Mouse (Mus musculus): ENCODE measurements around the gene Ttf2. TPM values are rescaled to one million over a fixed set of nuclear protein-coding genes. Genes with fewer than 3 reads are reported as not detected.
A peak's percentile ranks its signal among the peaks of the same experiment; 100 is the strongest.

Gene Ttf2
- polyA plus RNA-seq, 1 experiment from 2014 or later: 8.5 TPM

DNA sequence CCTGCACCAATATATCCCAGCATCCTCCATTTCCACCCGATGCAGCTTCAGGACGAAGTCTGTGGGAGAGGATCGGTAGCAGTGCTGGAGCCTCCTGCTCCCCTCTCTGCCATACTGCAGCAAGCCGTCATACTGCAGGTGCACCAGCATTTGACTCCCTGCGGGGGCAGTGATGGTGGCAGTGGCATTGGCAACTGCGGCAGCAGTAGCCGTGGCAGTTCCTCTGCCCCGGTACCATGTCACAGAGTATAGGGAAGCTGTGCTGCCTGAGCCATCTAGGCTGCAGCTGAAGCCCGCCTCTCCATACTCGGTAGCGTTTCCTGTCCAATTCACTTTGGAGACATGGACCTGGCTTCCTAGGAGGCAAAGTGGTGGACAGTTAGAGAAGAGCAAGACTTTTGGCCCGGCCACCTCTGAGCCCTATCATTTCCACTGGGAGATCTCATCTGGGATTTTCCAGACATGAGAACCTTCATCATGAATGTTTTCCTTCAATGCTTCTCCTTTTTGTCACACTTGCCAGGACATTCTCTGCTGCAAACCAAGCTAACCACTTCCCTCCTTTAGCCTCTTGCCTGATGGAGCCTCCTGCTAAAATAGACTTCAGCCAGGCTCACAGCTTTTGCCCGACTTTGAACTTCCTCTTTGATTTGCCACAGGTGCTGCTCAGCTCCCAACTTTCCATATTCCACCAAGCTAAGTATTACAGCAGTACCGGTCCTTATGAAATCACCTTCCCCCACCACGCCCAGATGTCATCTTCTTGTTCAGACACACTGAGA lies 34.3 kb upstream of the Ttf2 start:
- no peaks in the 10 kb centered on the region for H3K9me3 ChIP-seq (replicated peaks; ENCODE audit: low read length)
- no peak overlapping the region for H3K4me2 ChIP-seq (ENCODE audit: low read length)
- H3K9ac ChIP-seq (ENCODE audit: low read depth, low read length): no peak overlapping the region
- DNase-seq (ENCODE audit: low spot score) (no peak), ATAC-seq (replicated peaks; ENCODE audit: low FRiP score, low read depth) (no peak)
- no peak overlapping the region for H3K27ac ChIP-seq
- WGBS: 87% methylated on average over 15 of the region's 15 CpGs
- H3K4me1 ChIP-seq (replicated peaks; ENCODE audit: insufficient read depth, low read length): no peaks in the 10 kb centered on the region
- TF ChIP-seq CTCF (IDR thresholded peaks at IDR 0.05; ENCODE audit: low read depth): no peak
- H3K27me3 ChIP-seq (ENCODE audit: insufficient read depth, low read length): no peaks in the 10 kb centered on the region
- no peaks in the 10 kb centered on the region for H3K36me3 ChIP-seq (ENCODE audit: insufficient read depth, low read length)
- no peak overlapping the region for H3K4me3 ChIP-seq (replicated peaks; ENCODE audit: low read depth, low read length)

DNA sequence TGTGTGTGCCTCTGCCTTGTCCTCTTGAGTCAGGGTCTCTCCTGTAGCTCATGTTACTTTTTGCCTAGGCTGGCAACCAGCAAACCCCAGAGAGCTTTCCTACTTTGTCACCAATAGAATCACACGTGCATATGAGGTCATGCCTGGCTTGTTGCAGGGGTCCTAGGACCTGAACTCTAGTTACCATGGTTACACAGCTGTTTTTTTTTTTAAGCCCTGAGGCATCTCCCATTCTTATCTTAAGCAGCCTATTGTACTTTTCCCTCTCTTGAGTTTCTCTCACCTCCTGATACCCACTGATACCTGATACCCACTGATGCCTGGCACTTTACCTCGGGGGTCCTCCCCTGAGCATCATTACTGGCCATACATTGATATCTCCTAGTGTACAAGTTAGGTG lies 30.3 kb upstream of the Ttf2 start:
- Histone ChIP-seq H3K4me3 (replicated peaks; ENCODE audit: low read depth, low read length) (no peak overlapping the region), H3K27ac (no peak overlapping the region), H3K36me3 (ENCODE audit: insufficient read depth, low read length) (no peaks in the 10 kb centered on the region), H3K9me3 (replicated peaks; ENCODE audit: low read length) (no peaks in the 10 kb centered on the region), H3K4me2 (ENCODE audit: low read length) (no peak overlapping the region), H3K9ac (ENCODE audit: low read depth, low read length) (no peak overlapping the region), H3K27me3 (ENCODE audit: insufficient read depth, low read length) (no peaks in the 10 kb centered on the region), H3K4me1 (replicated peaks; ENCODE audit: insufficient read depth, low read length) (no peaks in the 10 kb centered on the region)
- DNase-seq (ENCODE audit: low spot score) (no peak), ATAC-seq (replicated peaks; ENCODE audit: low FRiP score, low read depth) (no peak)
- WGBS: 22% methylated on average over 2 of the region's 2 CpGs
- no peak for TF ChIP-seq CTCF (IDR thresholded peaks at IDR 0.05; ENCODE audit: low read depth)

DNA sequence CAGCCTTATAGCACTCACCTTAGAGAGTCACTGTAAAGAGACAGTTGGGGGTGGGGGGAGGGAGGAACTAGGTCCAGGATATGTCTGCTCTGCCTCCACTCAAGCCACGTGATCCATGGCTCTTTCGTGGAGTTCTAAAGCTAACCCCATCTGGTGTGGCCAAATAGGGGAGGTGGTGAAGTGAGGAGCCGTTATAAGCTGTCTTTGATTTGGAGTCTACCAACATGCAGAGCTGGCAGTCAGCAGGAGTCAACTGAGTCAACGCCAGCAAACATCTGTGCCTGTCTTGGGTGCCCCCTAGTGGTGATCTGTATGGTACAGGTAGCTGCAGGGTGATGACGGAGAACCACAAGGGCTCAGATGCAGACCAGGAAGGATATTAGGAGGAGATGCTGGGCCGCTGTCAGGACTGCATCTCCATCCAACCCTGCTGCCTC lies 29.5 kb upstream of the Ttf2 start:
- peak; percentile 81 for TF ChIP-seq CTCF (IDR thresholded peaks at IDR 0.05; ENCODE audit: low read depth)

DNA sequence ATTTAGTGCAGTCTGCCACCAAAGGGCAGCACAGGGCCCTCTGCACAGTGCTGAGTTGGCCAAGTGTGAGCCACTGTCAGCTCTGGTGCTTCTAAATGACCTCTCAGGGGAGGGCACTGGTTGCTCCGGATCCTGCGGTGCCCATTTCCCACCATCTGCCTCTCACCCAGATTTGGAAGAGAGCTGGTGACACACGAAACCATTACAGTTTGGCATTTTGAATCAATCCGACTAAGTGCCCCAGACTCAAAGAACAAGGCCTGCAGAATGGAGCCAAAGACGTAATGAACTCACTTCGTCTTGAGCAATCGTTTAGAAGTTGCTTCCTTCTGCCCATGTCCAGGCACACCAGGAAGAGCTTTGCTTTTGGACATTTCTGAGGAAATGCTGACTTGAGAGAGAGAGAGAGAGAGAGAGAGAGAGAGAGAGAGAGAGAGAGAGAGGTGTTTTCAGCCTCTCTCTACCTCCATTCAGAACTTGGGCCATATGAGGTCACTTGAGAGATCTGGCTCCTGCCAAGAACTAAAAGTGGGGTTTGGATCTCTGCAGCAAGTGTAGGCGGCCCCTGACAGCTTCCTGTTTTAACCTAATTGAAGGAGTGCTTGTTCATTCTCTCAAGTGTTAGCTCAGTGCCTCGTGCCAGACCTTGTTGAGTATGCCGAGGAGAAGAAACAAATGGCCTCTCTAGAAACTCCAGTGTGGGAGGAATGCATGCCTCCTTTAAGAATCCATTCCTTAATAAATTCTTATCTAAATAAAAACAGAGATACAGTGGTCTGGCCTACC lies 28.5 kb upstream of the Ttf2 start:
- no peak overlapping the region for H3K9ac ChIP-seq (ENCODE audit: low read depth, low read length)
- no peak overlapping the region for H3K27ac ChIP-seq
- H3K4me3 ChIP-seq (replicated peaks; ENCODE audit: low read depth, low read length): no peak overlapping the region
- no peak for TF ChIP-seq CTCF (IDR thresholded peaks at IDR 0.05; ENCODE audit: low read depth)
- no peaks in the 10 kb centered on the region for H3K27me3 ChIP-seq (ENCODE audit: insufficient read depth, low read length)
- ATAC-seq (replicated peaks; ENCODE audit: low FRiP score, low read depth): no peak
- DNase-seq (ENCODE audit: low spot score): peak; percentile 62
- H3K36me3 ChIP-seq (ENCODE audit: insufficient read depth, low read length): no peaks in the 10 kb centered on the region
- no peaks in the 10 kb centered on the region for H3K9me3 ChIP-seq (replicated peaks; ENCODE audit: low read length)
- WGBS: 66% methylated on average over 10 of the region's 10 CpGs
- no peak overlapping the region for H3K4me2 ChIP-seq (ENCODE audit: low read length)
- no peaks in the 10 kb centered on the region; the same call in 1 of the 2 replicates for H3K4me1 ChIP-seq (replicated peaks; ENCODE audit: insufficient read depth, low read length)

More for the DNA sequence above, 29.5 kb upstream of the Ttf2 start:
- Histone ChIP-seq H3K27me3 (ENCODE audit: insufficient read depth, low read length) (no peaks in the 10 kb centered on the region), H3K9me3 (replicated peaks; ENCODE audit: low read length) (no peaks in the 10 kb centered on the region), H3K4me1 (replicated peaks; ENCODE audit: insufficient read depth, low read length) (no peaks in the 10 kb centered on the region; the same call in 1 of the 2 replicates), H3K36me3 (ENCODE audit: insufficient read depth, low read length) (no peaks in the 10 kb centered on the region), H3K4me2 (ENCODE audit: low read length) (no peak overlapping the region), H3K9ac (ENCODE audit: low read depth, low read length) (no peak overlapping the region), H3K27ac (no peak overlapping the region), H3K4me3 (replicated peaks; ENCODE audit: low read depth, low read length) (no peak overlapping the region)
- ATAC-seq (replicated peaks; ENCODE audit: low FRiP score, low read depth): 0 out of 2 replicates have a peak, but pooled peaks have one; percentile 17
- WGBS: 25% methylated on average over 6 of the region's 6 CpGs
- peak; percentile 59 for DNase-seq (ENCODE audit: low spot score)

DNA sequence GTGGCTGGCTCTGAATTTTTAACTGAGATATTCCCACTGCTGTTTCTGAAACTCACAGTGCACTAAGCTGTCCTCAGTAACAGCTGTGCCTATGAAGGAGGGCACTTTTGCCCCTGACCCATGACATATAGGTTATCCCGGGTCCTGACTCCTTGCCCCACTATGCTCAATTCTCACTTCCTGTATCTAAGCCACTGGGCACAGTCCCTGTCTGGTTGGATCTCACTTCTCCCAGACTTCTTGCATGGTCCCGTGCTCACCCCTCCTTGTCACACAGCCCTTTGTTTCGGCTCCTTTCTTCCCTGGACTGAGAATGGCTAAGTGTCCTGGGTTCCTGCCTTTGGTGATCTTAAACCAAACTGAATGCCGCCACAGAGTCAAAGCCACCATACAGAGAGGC lies 24.8 kb upstream of the Ttf2 start:
- H3K27ac ChIP-seq: no peak overlapping the region
- ATAC-seq (replicated peaks; ENCODE audit: low FRiP score, low read depth) (no peak), DNase-seq (ENCODE audit: low spot score) (no peak)
- no peaks in the 10 kb centered on the region for H3K27me3 ChIP-seq (ENCODE audit: insufficient read depth, low read length)
- no peak overlapping the region for H3K4me2 ChIP-seq (ENCODE audit: low read length)
- H3K4me1 ChIP-seq (replicated peaks; ENCODE audit: insufficient read depth, low read length): no peaks in the 10 kb centered on the region; the same call in 1 of the 2 replicates
- H3K4me3 ChIP-seq (replicated peaks; ENCODE audit: low read depth, low read length): no peak overlapping the region
- H3K9me3 ChIP-seq (replicated peaks; ENCODE audit: low read length): no peaks in the 10 kb centered on the region
- no peak for TF ChIP-seq CTCF (IDR thresholded peaks at IDR 0.05; ENCODE audit: low read depth)
- 85% methylated on average over 4 of the region's 4 CpGs for WGBS
- H3K9ac ChIP-seq (ENCODE audit: low read depth, low read length): no peak overlapping the region
- no peaks in the 10 kb centered on the region for H3K36me3 ChIP-seq (ENCODE audit: insufficient read depth, low read length)

DNA sequence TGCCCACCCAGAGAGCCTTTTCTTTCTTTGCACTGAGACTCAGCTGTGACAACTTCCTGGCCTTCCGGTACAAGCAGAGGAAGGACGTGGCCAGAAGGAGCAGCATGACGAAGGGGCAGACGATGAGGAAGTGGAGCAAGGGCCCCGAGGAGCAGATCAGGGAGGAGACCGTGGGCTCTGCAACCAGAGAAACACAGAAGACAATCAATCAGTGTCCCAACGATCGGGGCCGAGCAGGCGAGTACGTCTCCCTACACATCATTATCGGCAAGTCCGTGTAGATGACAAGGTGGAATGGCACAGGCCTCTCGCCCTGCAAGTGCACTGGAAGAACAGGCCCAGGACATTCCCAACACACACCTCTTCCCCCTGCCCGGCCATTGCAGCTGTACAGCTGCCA lies 24.3 kb upstream of the Ttf2 start:
- H3K27ac ChIP-seq: no peak overlapping the region
- H3K4me2 ChIP-seq (ENCODE audit: low read length): no peak overlapping the region
- no peaks in the 10 kb centered on the region; the same call in 1 of the 2 replicates for H3K4me1 ChIP-seq (replicated peaks; ENCODE audit: insufficient read depth, low read length)
- peak; percentile 40 for DNase-seq (ENCODE audit: low spot score)
- WGBS: 34% methylated on average over 15 of the region's 15 CpGs
- ATAC-seq (replicated peaks; ENCODE audit: low FRiP score, low read depth): no peak
- H3K4me3 ChIP-seq (replicated peaks; ENCODE audit: low read depth, low read length): no peak overlapping the region
- no peaks in the 10 kb centered on the region for H3K27me3 ChIP-seq (ENCODE audit: insufficient read depth, low read length)
- no peaks in the 10 kb centered on the region for H3K36me3 ChIP-seq (ENCODE audit: insufficient read depth, low read length)
- no peaks in the 10 kb centered on the region for H3K9me3 ChIP-seq (replicated peaks; ENCODE audit: low read length)
- no peak overlapping the region for H3K9ac ChIP-seq (ENCODE audit: low read depth, low read length)
- no peak for TF ChIP-seq CTCF (IDR thresholded peaks at IDR 0.05; ENCODE audit: low read depth)
